Mouse (Mus musculus) hindbrain, embryonic 10.5 days (tissue): ENCODE measurements around the gene Med15. TPM values are rescaled to one million over a fixed set of nuclear protein-coding genes. Genes with fewer than 3 reads are reported as not detected.

Experiments
- DNase-seq: peaks from one replicate; pipeline ENCODE4 v3.0.0-alpha.2; 2017; ENCODE audit warnings: low spot score
- H3K27ac ChIP-seq: fragments of 300-500 bp; sonication (generic); 2 replicates; pipeline ENCODE4 v1.5.1; 2016; ENCODE audit warnings: mild to moderate bottlenecking, moderate library complexity
- H3K27me3 ChIP-seq: fragments of 300-500 bp; sonication (generic); 2 replicates; pipeline ENCODE4 v1.6.1; 2016; ENCODE audit warnings: mild to moderate bottlenecking; ENCODE audit not compliant: poor library complexity, insufficient read depth, severe bottlenecking
- H3K36me3 ChIP-seq: fragments of 300-500 bp; sonication (generic); 2 replicates; pipeline ENCODE4 v1.6.1; 2016; ENCODE audit warnings: mild to moderate bottlenecking, moderate library complexity
- H3K4me1 ChIP-seq: fragments of 300-500 bp; sonication (generic); replicated peaks from 2 replicates; pipeline ENCODE4 v1.6.1; 2016; ENCODE audit warnings: mild to moderate bottlenecking
- H3K4me3 ChIP-seq: fragments of 300-500 bp; sonication (generic); 2 replicates; pipeline ENCODE4 v1.5.1; 2016; ENCODE audit warnings: mild to moderate bottlenecking, moderate library complexity
- H3K9me3 ChIP-seq: fragments of 300-500 bp; sonication (generic); 2 replicates; pipeline ENCODE4 v1.6.1; 2016; ENCODE audit warnings: mild to moderate bottlenecking, moderate library complexity
- WGBS: fragments of 180-500 bp; shearing (Covaris S2); methylation state at CpG from one replicate; pipeline ENCODE4 v1.1.7; 2016; 5-methylcytosine and 5-hydroxymethylcytosine counted together
- polyA plus RNA-seq: library from polyadenylated mRNA; unstranded; fragments of >200 nt; fragmentation: Nextera tagmentation; extraction: Ambion mirVana; gene quantifications from 2 replicates; pipeline ENCODE4 v1.2.1, GENCODE M21; 2016

Gene Med15
- polyA plus RNA-seq, 1 experiment from 2014 or later, result 54.2 TPM

- Histone ChIP-seq H3K9me3 (no peaks in the 10 kb centered on the region), H3K27ac (no peak overlapping the region), H3K27me3 (no peaks in the 10 kb centered on the region), H3K4me1 (no peaks in the 10 kb centered on the region), H3K4me3 (no peak overlapping the region), H3K36me3 (peaks cover 93% of the 10 kb centered on the region)
- DNase-seq, result no peak
These were observed 67.1 kb downstream of the Med15 start for GRCm38 (mm10) chr16:17665568-17665967.

- Histone ChIP-seq H3K27ac (no peak overlapping the region), H3K36me3 (peaks cover 90% of the 10 kb centered on the region), H3K9me3 (no peaks in the 10 kb centered on the region), H3K4me1 (no peaks in the 10 kb centered on the region), H3K4me3 (no peak overlapping the region), H3K27me3 (no peaks in the 10 kb centered on the region)
- DNase-seq, result no peak
- 97% methylated on average over 5 of the region's 5 CpGs for WGBS
These were observed 76.3 kb downstream of the Med15 start for GRCm38 (mm10) chr16:17656212-17656871.

DNA sequence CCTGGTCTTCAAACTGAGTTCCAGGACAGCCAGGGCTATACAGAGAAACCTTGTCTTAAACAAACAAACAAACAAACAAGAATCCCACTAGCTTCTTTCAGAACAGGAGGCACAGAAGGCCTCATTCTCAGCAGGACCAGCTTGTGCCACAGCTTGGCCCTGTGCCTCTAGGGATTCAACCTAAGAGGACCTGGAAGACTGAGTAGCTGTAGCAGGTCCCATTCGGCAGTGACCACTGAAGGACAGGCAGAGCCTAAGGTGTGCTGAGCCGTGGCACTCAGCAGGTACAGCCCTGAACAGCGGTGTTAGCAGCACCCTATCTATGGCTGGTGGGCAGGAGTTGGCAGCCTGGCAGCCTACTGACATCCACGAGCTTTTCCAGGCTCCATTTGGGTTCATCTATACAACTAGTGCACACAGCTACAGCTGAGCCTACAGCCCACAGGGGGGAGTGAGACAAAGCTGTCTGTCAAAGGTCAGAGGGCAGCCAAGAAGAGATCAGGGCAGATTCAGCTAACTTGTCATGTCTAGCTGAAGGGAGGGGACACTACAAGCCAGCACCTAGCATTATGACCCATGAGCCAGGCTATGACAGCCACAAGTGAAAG is 78.4 kb downstream of the Med15 start:
- H3K27me3 ChIP-seq, result no peaks in the 10 kb centered on the region
- H3K4me1 ChIP-seq, result no peaks in the 10 kb centered on the region
- no peak overlapping the region for H3K4me3 ChIP-seq
- no peaks in the 10 kb centered on the region for H3K9me3 ChIP-seq
- DNase-seq, result no peak
- H3K27ac ChIP-seq, result no peak overlapping the region
- H3K36me3 ChIP-seq, result peaks cover 90% of the 10 kb centered on the region
- WGBS, result 91% methylated on average over 4 of the region's 4 CpGs

DNA sequence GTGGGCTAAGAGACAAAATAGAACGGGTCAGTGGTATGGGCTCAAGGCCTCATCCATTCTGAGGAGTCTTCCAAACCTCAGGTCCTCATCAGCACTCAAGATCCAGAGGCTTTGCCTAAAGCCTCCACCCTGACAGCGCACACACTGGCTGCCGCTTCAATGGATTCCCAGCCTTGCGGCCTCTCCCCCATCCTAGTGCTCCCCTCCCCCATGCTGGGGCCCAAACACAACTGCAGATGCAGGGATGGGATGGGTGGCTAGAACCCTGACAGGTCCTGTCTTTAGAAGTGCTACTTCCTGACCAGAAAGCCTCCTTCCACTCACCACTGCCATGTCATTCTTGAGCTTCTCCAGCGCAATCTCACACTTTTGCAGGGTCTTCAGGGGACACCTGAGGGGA is 79.1 kb downstream of the Med15 start:
- H3K27ac ChIP-seq, result no peak overlapping the region
- peaks cover 91% of the 10 kb centered on the region for H3K36me3 ChIP-seq
- H3K4me3 ChIP-seq, result no peak overlapping the region
- no peak for DNase-seq
- 0 out of 2 replicates have a peak, but pooled peaks cover 2% of the 10 kb centered on the region for H3K4me1 ChIP-seq
- no peaks in the 10 kb centered on the region for H3K9me3 ChIP-seq
- 92% methylated on average over 5 of the region's 5 CpGs for WGBS
- no peaks in the 10 kb centered on the region for H3K27me3 ChIP-seq

GRCm38 (mm10) chr16:17652607-17653006 is 80.1 kb downstream of the Med15 start:
- H3K4me3 ChIP-seq, result no peak overlapping the region
- peaks cover 92% of the 10 kb centered on the region for H3K36me3 ChIP-seq
- no peaks in the 10 kb centered on the region; the same call in 1 of the 2 replicates for H3K27me3 ChIP-seq
- WGBS, result 95% methylated on average over 4 of the region's 4 CpGs
- H3K9me3 ChIP-seq, result no peaks in the 10 kb centered on the region
- no peak overlapping the region for H3K27ac ChIP-seq
- peaks cover 11% of the 10 kb centered on the region for H3K4me1 ChIP-seq
- DNase-seq, result no peak

GRCm38 (mm10) chr16:17650711-17651110 is 82.0 kb downstream of the Med15 start:
- no peak overlapping the region for H3K27ac ChIP-seq
- peaks cover 29% of the 10 kb centered on the region for H3K4me1 ChIP-seq
- peaks cover 80% of the 10 kb centered on the region for H3K36me3 ChIP-seq
- 91% methylated on average over 1 of the region's 1 CpGs for WGBS
- no peaks in the 10 kb centered on the region for H3K9me3 ChIP-seq
- no peak for DNase-seq
- no peaks in the 10 kb centered on the region; the same call in 1 of the 2 replicates for H3K27me3 ChIP-seq
- no peak overlapping the region for H3K4me3 ChIP-seq

- WGBS, result 86% methylated on average over 16 of the region's 16 CpGs
- no peak for DNase-seq
These were observed 82.6 kb downstream of the Med15 start for GRCm38 (mm10) chr16:17649925-17650605.

GRCm38 (mm10) chr16:17647566-17648340 is 84.9 kb downstream of the Med15 start:
- WGBS, result 85% methylated on average over 10 of the region's 10 CpGs
- Histone ChIP-seq H3K27ac (no peak overlapping the region), H3K27me3 (no peaks in the 10 kb centered on the region; the same call in 1 of the 2 replicates), H3K4me1 (peaks cover 29% of the 10 kb centered on the region), H3K9me3 (no peaks in the 10 kb centered on the region), H3K4me3 (no peak overlapping the region; the same call in 1 of the 2 replicates), H3K36me3 (peaks cover 65% of the 10 kb centered on the region)
- DNase-seq, result no peak

More at GRCm38 (mm10) chr16:17649925-17650605, 82.6 kb downstream of the Med15 start:
- Histone ChIP-seq H3K36me3 (peaks cover 73% of the 10 kb centered on the region), H3K4me3 (no peak overlapping the region), H3K9me3 (no peaks in the 10 kb centered on the region), H3K27me3 (no peaks in the 10 kb centered on the region; the same call in 1 of the 2 replicates), H3K27ac (no peak overlapping the region), H3K4me1 (peaks cover 29% of the 10 kb centered on the region)

DNA sequence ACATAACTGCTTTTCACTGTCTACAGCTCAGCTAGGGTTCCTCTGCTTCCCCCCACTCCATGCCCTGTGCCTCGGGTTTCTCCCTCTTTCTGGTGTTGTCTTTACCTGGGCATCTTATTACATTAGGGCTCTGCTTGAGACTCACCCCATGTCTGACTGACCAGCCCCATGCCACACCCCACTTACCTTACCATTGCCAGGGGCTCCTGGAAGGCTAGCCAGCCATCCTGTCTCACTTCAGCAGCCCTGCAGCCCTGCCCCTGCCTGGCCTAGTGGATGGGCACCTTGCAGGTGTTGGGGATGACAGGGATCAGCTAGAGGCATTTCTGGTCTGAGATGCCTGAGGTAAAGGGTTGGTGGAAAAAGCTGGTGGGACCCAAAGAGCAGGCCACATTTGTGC is 85.5 kb downstream of the Med15 start:
- Histone ChIP-seq H3K4me1 (peaks cover 29% of the 10 kb centered on the region), H3K4me3 (peak overlapping the region; percentile 73), H3K27ac (peak overlapping the region; percentile 87; the same call in 1 of the 2 replicates), H3K27me3 (no peaks in the 10 kb centered on the region; the same call in 1 of the 2 replicates), H3K36me3 (peaks cover 65% of the 10 kb centered on the region), H3K9me3 (no peaks in the 10 kb centered on the region)
- no peak for DNase-seq
- WGBS, result 32% methylated on average over 1 of the region's 1 CpGs

DNA sequence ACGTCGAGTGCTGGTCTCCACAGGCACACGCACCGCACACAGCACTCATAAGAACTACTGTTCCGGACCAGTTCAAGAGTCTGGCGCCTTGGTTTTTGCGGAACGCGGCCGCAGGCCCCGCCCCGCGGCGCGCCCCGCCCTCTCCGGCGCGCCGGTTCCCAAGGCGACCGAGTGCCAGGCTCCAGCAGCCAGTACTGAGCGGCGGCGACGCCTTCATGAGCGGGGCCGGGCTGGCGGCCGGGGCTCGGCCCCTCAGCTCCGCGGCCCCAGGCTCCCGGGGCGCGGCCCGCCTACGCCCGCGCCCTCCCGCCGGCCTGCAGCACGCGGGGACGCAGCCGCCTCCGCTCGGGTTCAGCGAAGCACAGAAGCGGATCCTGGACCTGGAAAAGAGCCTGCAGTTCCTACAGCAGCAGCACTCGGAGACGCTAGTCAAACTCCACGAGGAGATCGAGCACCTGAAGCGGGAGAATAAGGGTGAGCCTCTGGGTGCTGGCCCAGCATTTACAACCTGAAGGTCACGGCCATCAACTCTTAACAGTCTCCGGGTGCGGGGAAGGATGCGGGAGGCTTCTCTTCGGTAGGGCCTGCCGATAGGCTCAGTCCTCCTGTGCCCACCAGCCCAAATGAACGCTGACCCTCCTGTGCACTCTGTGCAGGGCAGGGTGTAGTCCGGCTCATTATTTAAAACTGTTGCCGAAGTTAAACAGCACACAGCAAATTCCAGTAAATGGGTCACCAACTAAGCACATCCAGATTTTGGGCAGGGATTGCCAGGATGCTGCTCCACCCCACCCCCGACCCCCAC is 86.2 kb downstream of the Med15 start, which contains the start of gene Ccdc74a:
TSS of gene Ccdc74a (plus strand) at position 161 of the 805 bp plus-strand sequence.
- DNase-seq, result peak; percentile 88
- Histone ChIP-seq H3K4me3 (peak within 1 kb of the TSS; percentile 73), H3K27ac (peak within 1 kb of the TSS; percentile 87), H3K9me3 (no peaks in the 10 kb centered on the region), H3K36me3 (peaks cover 63% of the 10 kb centered on the region), H3K27me3 (no peaks in the 10 kb centered on the region; the same call in 1 of the 2 replicates), H3K4me1 (peaks cover 29% of the 10 kb centered on the region)
- WGBS, result 3% methylated on average over 65 of the region's 65 CpGs

DNA sequence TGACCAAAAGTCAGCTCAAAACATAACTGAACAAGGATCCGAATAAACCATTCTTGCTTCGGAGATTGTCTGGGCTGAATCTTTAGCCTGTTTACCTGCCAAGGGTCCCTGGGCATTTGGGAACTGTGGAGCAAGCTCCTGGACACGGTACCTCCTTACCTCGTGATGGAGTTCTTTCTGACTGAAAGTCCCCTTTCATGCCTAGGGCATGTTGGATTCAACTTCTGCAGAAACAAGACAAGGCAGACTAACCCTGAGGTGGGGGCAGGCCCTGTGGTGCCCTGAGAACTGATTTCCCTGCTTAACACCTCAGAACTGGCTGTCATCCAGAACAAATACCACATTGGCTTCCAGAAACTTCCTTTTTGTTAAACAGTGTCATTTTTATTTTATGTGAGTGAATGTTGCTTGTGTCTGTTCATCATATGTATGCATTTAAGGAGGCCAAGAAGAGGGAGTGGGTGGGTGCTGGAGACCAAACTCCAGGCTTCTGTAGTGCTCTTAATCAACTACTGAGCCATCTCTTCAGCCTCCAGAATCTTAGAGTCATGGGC is 89.2 kb downstream of the Med15 start:
- Histone ChIP-seq H3K9me3 (no peaks in the 10 kb centered on the region), H3K4me1 (peaks cover 27% of the 10 kb centered on the region), H3K27me3 (no peaks in the 10 kb centered on the region; the same call in 1 of the 2 replicates), H3K27ac (no peak overlapping the region), H3K36me3 (peaks cover 66% of the 10 kb centered on the region), H3K4me3 (no peak overlapping the region)
- DNase-seq, result no peak
- 92% methylated on average over 4 of the region's 4 CpGs for WGBS
